Mouse (Mus musculus) kidney, adult 2 months (tissue): Measurements from ENCODE around the gene Cdk5rap2.

Experiments used
- CTCF ChIP-seq: fragments of 200-500 bp; conservative IDR thresholded peaks from 2 replicates; pipeline ENCODE4 v1.5.1; 2011; ENCODE audit warnings: low read depth, mild to moderate bottlenecking, control low read depth, low read length, moderate library complexity, mixed read lengths; ENCODE audit not compliant: insufficient read depth, insufficient read length
- POLR2A ChIP-seq: fragments of 200-500 bp; IDR thresholded peaks from one replicate; pipeline ENCODE4 v1.6.1; 2011; ENCODE audit warnings: low read depth, low read length, control low read depth

GRCm38 (mm10) chr4:70227667-70228066 lies 182.6 kb downstream of the Cdk5rap2 start:
- TF ChIP-seq CTCF (no peak), POLR2A (no peak)
